8 mouse cellular contexts compared by ENCODE assay signal in genomic region chr6:24350882-24351281, GRCm38 (mm10).
A peak's percentile ranks its signal among the peaks of the same experiment; 100 is the strongest.
DNase-seq lines count a peak whose midpoint lies in the region; ATAC-seq and TF ChIP-seq lines count a peak whose summit lies in the region.

No protein-coding gene starts in this region.

- ATAC-seq in granulocyte monocyte progenitor cell, adult 5-6 weeks (replicated peaks; ENCODE audit: poor library complexity, severe bottlenecking) = peak; percentile 94
- peak; percentile 86 for ATAC-seq in lung, embryonic 16.5 days (ENCODE audit: low read depth)

- no peaks in the 10 kb centered on the region for H3K9me3 ChIP-seq in lung, embryonic 16.5 days (ENCODE audit: control insufficient read depth, low read length)

- peak; percentile 38; the same call in 1 of the 2 replicates for TF ChIP-seq CTCF in spleen, adult 2 months (IDR thresholded peaks at IDR 0.05; ENCODE audit: extremely low read depth, insufficient read depth, insufficient read length, insufficient replicate concordance)

- H3K9ac ChIP-seq in lung, embryonic 16.5 days (ENCODE audit: low read length) = no peak overlapping the region

- intact Hi-C loops in gastrocnemius, postnatal 36 days (cut with DNase I) = no loop called here

- no peak for TF ChIP-seq POLR2A in spleen, adult 2 months (IDR thresholded peaks at IDR 0.05; ENCODE audit: low read depth, low read length)

- no peaks in the 10 kb centered on the region for H3K36me3 ChIP-seq in spleen, adult 2 months (ENCODE audit: control insufficient read depth, insufficient read depth, low read length)
- no peaks in the 10 kb centered on the region for H3K36me3 ChIP-seq in lung, embryonic 16.5 days (ENCODE audit: control insufficient read depth, insufficient read depth, low read length)

- H3K4me1 ChIP-seq in spleen, adult 2 months (ENCODE audit: control insufficient read depth, insufficient read depth, insufficient read length) = no peaks in the 10 kb centered on the region; the same call in 1 of the 2 replicates
- H3K4me1 ChIP-seq in lung, embryonic 16.5 days (replicated peaks; ENCODE audit: control insufficient read depth, insufficient read depth, low read length) = peaks cover 3% of the 10 kb centered on the region; the same call in 1 of the 2 replicates

- H3K4me2 ChIP-seq in lung, embryonic 16.5 days (ENCODE audit: low read depth, low read length) = no peak overlapping the region

- H3K27ac ChIP-seq in spleen, adult 2 months (ENCODE audit: insufficient read depth, low read length) = no peak overlapping the region
- no peak overlapping the region for H3K27ac ChIP-seq in lung, embryonic 16.5 days (ENCODE audit: low read length)

- no peak for DNase-seq in spleen, adult 2 months (ENCODE audit: low read depth in 1 of 2, low spot score in 2 of 2)
- no peak for DNase-seq in spleen, adult 12 weeks (ENCODE audit: low spot score)
- peak; percentile 53 to 75 for DNase-seq in cerebellum, postnatal 14 days
- DNase-seq in kidney, postnatal 4 days = peak; percentile 22 to 26
- peak; percentile 56 for DNase-seq in retina, postnatal 7 days (ENCODE audit: low read depth, low spot score)
- DNase-seq in gastrocnemius, postnatal 36 days = no peak

- no peak overlapping the region for H3K4me3 ChIP-seq in spleen, adult 2 months (ENCODE audit: extremely low read depth, insufficient read depth, insufficient read length)
- no peak overlapping the region for H3K4me3 ChIP-seq in lung, embryonic 16.5 days (ENCODE audit: low read length)

- H3K27me3 ChIP-seq in spleen, adult 2 months (ENCODE audit: control insufficient read depth, insufficient read depth, low read length) = no peaks in the 10 kb centered on the region
- no peaks in the 10 kb centered on the region for H3K27me3 ChIP-seq in lung, embryonic 16.5 days (ENCODE audit: control insufficient read depth, insufficient read depth, low read depth, low read length)

- WGBS in spleen, adult 2 months = 9% methylated on average over 5 of the region's 5 CpGs
- WGBS in lung, embryonic 16.5 days = 10% methylated on average over 5 of the region's 5 CpGs

Comparison
In these comparisons a context has a peak if more than half of its experiments do, and no peak if none do; other contexts are left out.
1. DNase-seq: peak in cerebellum, postnatal 14 days (2 of 2), kidney, postnatal 4 days (2 of 2) and retina, postnatal 7 days (single experiment); none in spleen, adult 2 months (0 of 2), spleen, adult 12 weeks (single experiment) and gastrocnemius, postnatal 36 days (0 of 2).